Mouse (Mus musculus) CH12.LX (cell line): Measurements from ENCODE around the gene Lcor. TPM values are rescaled to one million over a fixed set of nuclear protein-coding genes. Genes with fewer than 3 reads are reported as not detected.

Experiments
- DNase-seq: peaks from one replicate; pipeline ENCODE4 v3.0.0-alpha.2; 2013; ENCODE audit errors: extremely low read depth
- H3K27ac ChIP-seq: 2 replicates; pipeline ENCODE4 v1.5.1; 2012; ENCODE audit warnings: low read depth, mild to moderate bottlenecking, control low read depth, moderate library complexity; ENCODE audit not compliant: insufficient read depth
- H3K27me3 ChIP-seq: replicated peaks from 2 replicates; pipeline ENCODE3; 2012; ENCODE audit warnings: inconsistent platforms
- H3K36me3 ChIP-seq, 2 experiments: replicated peaks in 1 of 2; 2 replicates each; pipeline versions ENCODE3 to v1.6.1; 2012; ENCODE audit warnings: inconsistent platforms in 1 of 2, low read length in 1 of 2, mild to moderate bottlenecking in 1 of 2, mixed read lengths in 1 of 2, moderate library complexity in 1 of 2; ENCODE audit not compliant: control insufficient read depth in 1 of 2, insufficient read depth in 1 of 2
- H3K4me1 ChIP-seq, 2 experiments: 2 replicates each; pipeline ENCODE4 v1.6.1; 2012; ENCODE audit warnings: inconsistent platforms in 1 of 2, moderate library complexity in 1 of 2; ENCODE audit not compliant: insufficient read depth in 2 of 2, control insufficient read depth in 1 of 2
- H3K4me2 ChIP-seq: 2 replicates; pipeline ENCODE4 v1.6.1; 2012; ENCODE audit warnings: low read depth, mild to moderate bottlenecking, control low read depth; ENCODE audit not compliant: poor library complexity, insufficient read depth, severe bottlenecking
- H3K4me3 ChIP-seq, 3 experiments: fragments of 150-350 bp in 1 of 3; sonication (generic) in 1 of 3; replicated peaks in 1 of 3; 2 replicates each; pipeline versions ENCODE3 to v1.5.1; 2011 to 2012; ENCODE audit warnings: low read depth in 2 of 3, low read length in 2 of 3, mild to moderate bottlenecking in 2 of 3, moderate library complexity in 2 of 3, control low read depth in 1 of 3, improper control_type of control experiment in 1 of 3, inconsistent platforms in 1 of 3, mixed read lengths in 1 of 3; ENCODE audit not compliant: poor library complexity in 1 of 3
- H3K79me2 ChIP-seq: replicated peaks from 2 replicates; pipeline ENCODE4 v1.6.1; 2012; ENCODE audit warnings: mild to moderate bottlenecking, moderate library complexity; ENCODE audit not compliant: control insufficient read depth, poor library complexity, insufficient read depth, severe bottlenecking; ENCODE audit errors: extremely low read depth
- H3K9ac ChIP-seq: 2 replicates; pipeline ENCODE4 v1.6.1; 2012; ENCODE audit warnings: low read depth, mild to moderate bottlenecking, control low read depth, moderate library complexity; ENCODE audit not compliant: insufficient read depth
- H3K9me3 ChIP-seq: replicated peaks from 2 replicates; pipeline ENCODE3; 2012; ENCODE audit warnings: low read length, inconsistent platforms, mixed read lengths
- BHLHE40 ChIP-seq: IDR thresholded peaks from 2 replicates; pipeline ENCODE4 v1.6.1; 2011; ENCODE audit warnings: mild to moderate bottlenecking, low read depth, low read length, improper control_type of control experiment
- CHD1 ChIP-seq: IDR thresholded peaks from 2 replicates; pipeline ENCODE4 v1.6.1; 2012; ENCODE audit warnings: low read depth, low read length, improper control_type of control experiment, inconsistent platforms
- CHD2 ChIP-seq: IDR thresholded peaks from 2 replicates; pipeline ENCODE4 v1.6.1; 2011; ENCODE audit warnings: low read length, improper control_type of control experiment
- CTCF ChIP-seq, 2 experiments: IDR thresholded peaks in 1 of 2; conservative IDR thresholded peaks in 1 of 2; 2 replicates each; pipeline ENCODE4 v1.5.1; 2011 to 2012; ENCODE audit warnings: low read depth in 2 of 2, low read length in 2 of 2, improper control_type of control experiment in 1 of 2, inconsistent platforms in 1 of 2, mild to moderate bottlenecking in 1 of 2, moderate library complexity in 1 of 2
- ELF1 ChIP-seq: IDR thresholded peaks from 2 replicates; pipeline ENCODE4 v1.6.1; 2014; ENCODE audit warnings: low read depth, mild to moderate bottlenecking, inconsistent platforms, low read length, improper control_type of control experiment
- EP300 ChIP-seq: IDR thresholded peaks from 2 replicates; pipeline ENCODE4 v1.6.1; 2011; ENCODE audit warnings: low read length, improper control_type of control experiment
- ETS1 ChIP-seq: conservative IDR thresholded peaks from 2 replicates; pipeline ENCODE4 v1.6.1; 2012; ENCODE audit warnings: low read depth, mild to moderate bottlenecking, inconsistent platforms, low read length, improper control_type of control experiment, moderate library complexity
- HCFC1 ChIP-seq: IDR thresholded peaks from 2 replicates; pipeline ENCODE4 v1.6.1; 2012; ENCODE audit warnings: low read depth, mild to moderate bottlenecking, inconsistent platforms, low read length, improper control_type of control experiment
- MAZ ChIP-seq: IDR thresholded peaks from 2 replicates; pipeline ENCODE4 v1.6.1; 2012; ENCODE audit warnings: low read depth, mild to moderate bottlenecking, inconsistent platforms, low read length, improper control_type of control experiment, moderate library complexity
- MEF2A ChIP-seq: IDR thresholded peaks from 2 replicates; pipeline ENCODE4 v1.6.1; 2014; ENCODE audit warnings: low read depth, mild to moderate bottlenecking, inconsistent platforms, low read length, improper control_type of control experiment, borderline replicate concordance
- MXI1 ChIP-seq: IDR thresholded peaks from 2 replicates; pipeline ENCODE4 v1.6.1; 2011; ENCODE audit warnings: mild to moderate bottlenecking, low read depth, low read length, improper control_type of control experiment
- MYC ChIP-seq: IDR thresholded peaks from 2 replicates; pipeline ENCODE4 v1.6.1; 2011; ENCODE audit warnings: low read depth, mild to moderate bottlenecking, improper control_type of control experiment, low read length
- NELFE ChIP-seq: IDR thresholded peaks from 2 replicates; pipeline ENCODE4 v1.6.1; 2011; ENCODE audit warnings: low read depth, low read length, improper control_type of control experiment
- NRF1 ChIP-seq: IDR thresholded peaks from 2 replicates; pipeline ENCODE4 v1.6.1; 2014; ENCODE audit warnings: low read depth, mild to moderate bottlenecking, inconsistent platforms, low read length, improper control_type of control experiment, moderate library complexity
- POLR2A ChIP-seq: IDR thresholded peaks from 2 replicates; pipeline ENCODE4 v1.6.1; 2011; ENCODE audit warnings: low read depth, mild to moderate bottlenecking, improper control_type of control experiment, low read length
- POLR2AphosphoS2 ChIP-seq: IDR thresholded peaks from 2 replicates; pipeline ENCODE4 v1.6.1; 2011; ENCODE audit warnings: low read depth, low read length, improper control_type of control experiment
- RAD21 ChIP-seq: IDR thresholded peaks from 2 replicates; pipeline ENCODE4 v1.6.1; 2011; ENCODE audit warnings: low read depth, mild to moderate bottlenecking, low read length, improper control_type of control experiment, moderate library complexity
- RCOR1 ChIP-seq: conservative IDR thresholded peaks from 2 replicates; pipeline ENCODE4 v1.6.1; 2012; ENCODE audit warnings: low read depth, mild to moderate bottlenecking, inconsistent platforms, low read length, improper control_type of control experiment
- SMC3 ChIP-seq: IDR thresholded peaks from 2 replicates; pipeline ENCODE4 v1.6.1; 2011; ENCODE audit warnings: low read depth, low read length, improper control_type of control experiment
- UBTF ChIP-seq: IDR thresholded peaks from 2 replicates; pipeline ENCODE4 v1.6.1; 2012; ENCODE audit warnings: low read depth, mild to moderate bottlenecking, inconsistent platforms, low read length, improper control_type of control experiment, moderate library complexity
- USF2 ChIP-seq: conservative IDR thresholded peaks from 2 replicates; pipeline ENCODE4 v1.6.1; 2011; ENCODE audit warnings: low read depth, low read length, improper control_type of control experiment
- dilution Hi-C: fragments of 300-500 bp; cut with MboI; formaldehyde crosslinking; loops from 2 replicates; pipeline ENCODE4 v1.14.3; 2020; ENCODE audit warnings: low sequenced_read_pairs; ENCODE audit not compliant: extremely low pct_unique_long_range_greater_than_20kb, extremely low pct_ligation_motif_present
- in situ Hi-C: fragments of 300-500 bp; cut with MboI; formaldehyde crosslinking; loops from 3 replicates; pipeline ENCODE4 v1.14.3; 2019; ENCODE audit warnings: low sequenced_read_pairs, low pct_ligation_motif_present, low pct_unique_long_range_greater_than_20kb, mixed read lengths
- polyA plus RNA-seq: library from polyadenylated mRNA; unstranded; fragments of >175 nt; gene quantifications from 2 replicates; pipeline ENCODE4 v1.2.1, GENCODE M21; 2012; ENCODE audit warnings: low read depth; ENCODE audit not compliant: insufficient read length
- total RNA-seq, 2 experiments: library from RNA; depleted of rRNA; stranded (reverse); fragments of 300-350 nt in 1 of 2; fragments of >200 nt in 1 of 2; gene quantifications; 2 replicates each; pipeline ENCODE4 v1.2.3; 2012 to 2014

Lcor gene
- total and polyA plus RNA-seq, 3 experiments, result 2.9 to 4.8 (median 3.4) TPM

DNA sequence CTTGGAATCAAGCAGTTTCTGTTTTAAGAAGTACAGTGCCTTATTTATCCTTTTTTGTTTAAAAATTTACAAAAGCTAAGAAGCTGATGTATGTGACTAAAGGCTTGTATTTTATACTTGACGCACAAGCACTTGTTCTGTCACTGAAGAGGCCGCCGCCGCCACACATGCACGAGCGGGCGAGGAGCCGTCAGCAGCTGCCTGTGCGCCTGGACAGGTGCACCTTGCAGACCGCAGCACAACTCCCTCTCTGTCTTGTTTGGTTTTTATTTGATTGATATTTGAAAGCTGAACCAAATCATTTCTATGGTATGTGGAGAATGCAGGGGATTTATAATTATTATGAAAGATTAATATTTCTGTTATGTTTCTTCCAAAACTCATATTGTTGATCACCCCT lies 104.3 kb downstream of the Lcor start:
- no peak for DNase-seq
- no peaks in the 10 kb centered on the region for H3K27me3 ChIP-seq
- in situ Hi-C loops (no loop called here), dilution Hi-C loops (no loop called here)
- H3K9me3 ChIP-seq, result no peaks in the 10 kb centered on the region
- peaks cover 30 to 61% of the 10 kb centered on the region in 2 experiments for H3K36me3 ChIP-seq
- no peak overlapping the region for H3K27ac ChIP-seq
- H3K9ac ChIP-seq, result no peak overlapping the region
- TF ChIP-seq CHD2 (no peak), UBTF (no peak), MYC (no peak), ELF1 (no peak), EP300 (no peak), SMC3 (no peak), NELFE (no peak), USF2 (no peak), MAZ (no peak), POLR2AphosphoS2 (no peak), RAD21 (no peak), CTCF (conservative IDR thresholded peaks at IDR 0.05 in 1 of 2, IDR thresholded peaks at IDR 0.05 in 1 of 2; ENCODE audit: low read depth in 2 of 2, low read length in 2 of 2) (no peak), ETS1 (no peak), HCFC1 (no peak), MXI1 (no peak), MEF2A (no peak), RCOR1 (no peak), POLR2A (no peak), NRF1 (no peak), BHLHE40 (no peak)
- no peak overlapping the region for H3K4me3 ChIP-seq
- H3K4me1 ChIP-seq, result peaks cover 7 to 28% of the 10 kb centered on the region in 2 experiments
- no peak overlapping the region for H3K4me2 ChIP-seq
- no peaks in the 10 kb centered on the region for H3K79me2 ChIP-seq

DNA sequence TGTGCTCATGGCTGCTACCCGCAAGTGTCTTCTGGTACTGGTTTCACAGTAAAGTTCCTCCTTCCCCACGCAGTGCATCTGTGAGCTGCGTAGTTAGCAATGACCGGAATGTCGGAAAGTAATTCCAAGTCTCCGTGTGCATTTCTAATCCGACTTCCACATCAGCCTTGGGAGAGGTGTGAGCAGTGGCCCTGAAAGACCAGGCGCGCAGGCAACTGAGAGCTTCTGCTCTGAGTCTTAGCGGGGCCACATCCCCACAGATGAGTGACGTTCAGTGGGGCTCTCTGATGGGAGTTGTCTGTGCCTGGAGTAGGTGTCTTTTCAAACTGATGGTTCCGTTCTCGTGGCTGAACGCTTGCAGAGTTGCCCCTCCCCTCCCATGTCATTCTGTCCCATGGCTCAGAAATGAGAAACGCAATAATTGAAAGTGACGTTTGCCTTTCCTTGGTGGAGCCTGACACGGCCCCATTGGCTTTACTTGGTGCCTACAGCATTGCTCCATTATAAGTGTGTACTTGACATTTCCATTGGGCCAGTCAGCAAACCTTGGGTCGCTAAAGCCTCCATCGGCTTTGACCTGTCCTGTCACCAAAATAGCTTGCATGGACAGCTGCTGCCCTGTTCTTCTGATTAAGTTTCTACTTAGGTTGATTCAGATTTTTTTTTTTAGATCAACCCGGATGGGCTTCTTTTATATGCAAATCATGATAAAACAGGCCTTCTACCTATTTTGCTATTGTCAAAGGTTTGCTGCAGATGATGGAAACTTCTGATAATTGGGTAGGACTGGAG lies 105.2 kb downstream of the Lcor start:
- TF ChIP-seq MYC (no peak), MXI1 (no peak), ETS1 (no peak), CHD1 (no peak)
- no peaks in the 10 kb centered on the region for H3K79me2 ChIP-seq
- H3K4me2 ChIP-seq, result no peak overlapping the region
- dilution Hi-C loops, result no loop called here
- H3K4me1 ChIP-seq, result peaks cover 7 to 36% of the 10 kb centered on the region in 2 experiments
- DNase-seq, result no peak
- H3K27ac ChIP-seq, result no peak overlapping the region
- in situ Hi-C loops, result no loop called here
- H3K27me3 ChIP-seq, result no peaks in the 10 kb centered on the region
- H3K9ac ChIP-seq, result no peak overlapping the region
- H3K4me3 ChIP-seq, result no peak overlapping the region
- H3K36me3 ChIP-seq, result peaks cover 21 to 53% of the 10 kb centered on the region in 2 experiments
- no peaks in the 10 kb centered on the region for H3K9me3 ChIP-seq
